Mouse (Mus musculus): ENCODE results near the gene Pip5k1b. TPM values are rescaled to one million over a fixed set of nuclear protein-coding genes. Genes with fewer than 3 reads are reported as not detected.

Pip5k1b gene
- total RNA-seq, 2 experiments from 2014 or later = 10.6 to 25.4 TPM

GRCm38 (mm10) chr19:24546153-24546552, 9.5 kb downstream of the Pip5k1b start:
- peak; percentile 51 for ATAC-seq (replicated peaks; ENCODE audit: low FRiP score, low TSS enrichment, poor library complexity, severe bottlenecking)

- 0 out of 2 replicates have a peak, but pooled peaks have one; percentile 20 for ATAC-seq (replicated peaks; ENCODE audit: low FRiP score, low TSS enrichment, poor library complexity, severe bottlenecking)
These were observed 12.0 kb downstream of the Pip5k1b start for GRCm38 (mm10) chr19:24543386-24544350.

- no peak for ATAC-seq (replicated peaks; ENCODE audit: low FRiP score, low TSS enrichment, poor library complexity, severe bottlenecking)
These were observed 13.4 kb downstream of the Pip5k1b start for GRCm38 (mm10) chr19:24542293-24542675.

GRCm38 (mm10) chr19:24541669-24542292, 13.9 kb downstream of the Pip5k1b start:
- no peak for ATAC-seq (replicated peaks; ENCODE audit: low FRiP score, low TSS enrichment, poor library complexity, severe bottlenecking)

- no peak for ATAC-seq (replicated peaks; ENCODE audit: low FRiP score, low TSS enrichment, poor library complexity, severe bottlenecking)
These were observed 14.6 kb downstream of the Pip5k1b start for GRCm38 (mm10) chr19:24540952-24541668.

GRCm38 (mm10) chr19:24539041-24539440, 16.6 kb downstream of the Pip5k1b start:
- no peak for ATAC-seq (replicated peaks; ENCODE audit: low FRiP score, low TSS enrichment, poor library complexity, severe bottlenecking)

- no peak for ATAC-seq (replicated peaks; ENCODE audit: low FRiP score, low TSS enrichment, poor library complexity, severe bottlenecking)
These were observed 17.5 kb downstream of the Pip5k1b start for GRCm38 (mm10) chr19:24538181-24538580.

GRCm38 (mm10) chr19:24537691-24538090, 18.0 kb downstream of the Pip5k1b start:
- no peak for ATAC-seq (replicated peaks; ENCODE audit: low FRiP score, low TSS enrichment, poor library complexity, severe bottlenecking)

- ATAC-seq (replicated peaks; ENCODE audit: low FRiP score, low TSS enrichment, poor library complexity, severe bottlenecking) = no peak
These were observed 18.8 kb downstream of the Pip5k1b start for GRCm38 (mm10) chr19:24536920-24537319.

GRCm38 (mm10) chr19:24536280-24536679, 19.4 kb downstream of the Pip5k1b start:
- no peak for ATAC-seq (replicated peaks; ENCODE audit: low FRiP score, low TSS enrichment, poor library complexity, severe bottlenecking)

GRCm38 (mm10) chr19:24535161-24535560, 20.5 kb downstream of the Pip5k1b start:
- peak; percentile 41 for ATAC-seq (replicated peaks; ENCODE audit: low FRiP score, low TSS enrichment, poor library complexity, severe bottlenecking)

- peak; percentile 99 for ATAC-seq (replicated peaks; ENCODE audit: low FRiP score, low TSS enrichment, poor library complexity, severe bottlenecking)
These were observed 20.9 kb downstream of the Pip5k1b start for GRCm38 (mm10) chr19:24534733-24535132.

GRCm38 (mm10) chr19:24528910-24529561, 26.6 kb downstream of the Pip5k1b start:
- peak; percentile 48; the same call in 1 of the 2 replicates for ATAC-seq (replicated peaks; ENCODE audit: low FRiP score, low TSS enrichment, poor library complexity, severe bottlenecking)

- ATAC-seq (replicated peaks; ENCODE audit: low FRiP score, low TSS enrichment, poor library complexity, severe bottlenecking) = peak; percentile 45
These were observed 27.4 kb downstream of the Pip5k1b start for GRCm38 (mm10) chr19:24528129-24528730.

GRCm38 (mm10) chr19:24527613-24527948, 28.1 kb downstream of the Pip5k1b start:
- ATAC-seq (replicated peaks; ENCODE audit: low FRiP score, low TSS enrichment, poor library complexity, severe bottlenecking) = peak; percentile 34; the same call in 1 of the 2 replicates

- peak; percentile 41 for ATAC-seq (replicated peaks; ENCODE audit: low FRiP score, low TSS enrichment, poor library complexity, severe bottlenecking)
These were observed 28.7 kb downstream of the Pip5k1b start for GRCm38 (mm10) chr19:24526731-24527612.

- ATAC-seq (replicated peaks; ENCODE audit: low FRiP score, low TSS enrichment, poor library complexity, severe bottlenecking) = no peak
These were observed 32.0 kb downstream of the Pip5k1b start for GRCm38 (mm10) chr19:24523476-24524313.
